Mouse (Mus musculus) limb, embryonic 13.5 days (tissue): ENCODE measurements at regions not wholly inside any gene's neighbourhood (a gene's known extent, or its start where the extent isn't known, plus 50 kb on each side); places are given as distances from the start of the nearest gene placed in this dataset.

ENCODE experiments used
- ATAC-seq: fragments of 200-750 bp; cut with Nextera tagmentation; 2 replicates; pipeline ENCODE4 v1.8.0; 2017; ENCODE audit warnings: low read depth, moderate number of reproducible peaks, moderate TSS enrichment; ENCODE audit not compliant: low FRiP score
- H3K27ac ChIP-seq: fragments of 300-500 bp; sonication (generic); 2 replicates; pipeline ENCODE4 v1.5.1; 2015; ENCODE audit warnings: inconsistent platforms, mild to moderate bottlenecking, moderate library complexity
- H3K27me3 ChIP-seq: fragments of 300-500 bp; sonication (generic); 2 replicates; pipeline ENCODE4 v1.6.1; 2015; ENCODE audit warnings: mild to moderate bottlenecking, inconsistent platforms
- H3K36me3 ChIP-seq: fragments of 300-500 bp; sonication (generic); 2 replicates; pipeline ENCODE4 v1.6.1; 2015; ENCODE audit warnings: inconsistent platforms, mild to moderate bottlenecking, moderate library complexity
- H3K4me1 ChIP-seq: fragments of 300-500 bp; sonication (generic); 2 replicates; pipeline ENCODE4 v1.6.1; 2015; ENCODE audit warnings: inconsistent platforms
- H3K4me2 ChIP-seq: fragments of 300-500 bp; sonication (generic); replicated peaks from 2 replicates; pipeline ENCODE4 v1.6.1; 2015; ENCODE audit warnings: inconsistent platforms, mild to moderate bottlenecking, moderate library complexity
- H3K4me3 ChIP-seq: fragments of 300-500 bp; sonication (generic); 2 replicates; pipeline ENCODE4 v1.5.1; 2015; ENCODE audit warnings: moderate library complexity, mild to moderate bottlenecking, inconsistent platforms
- H3K9ac ChIP-seq: fragments of 300-500 bp; sonication (generic); 2 replicates; pipeline ENCODE4 v1.6.1; 2015; ENCODE audit warnings: mild to moderate bottlenecking, inconsistent platforms
- H3K9me3 ChIP-seq: fragments of 300-500 bp; sonication (generic); 2 replicates; pipeline ENCODE4 v1.6.1; 2016; ENCODE audit warnings: inconsistent platforms
- WGBS: fragments of 180-500 bp; shearing (Covaris S2); methylation state at CpG from one replicate; pipeline ENCODE4 v1.1.7; 2015; 5-methylcytosine and 5-hydroxymethylcytosine counted together

- WGBS: 77% methylated on average over 3 of the region's 3 CpGs
- no peaks in the 10 kb centered on the region for H3K36me3 ChIP-seq
- H3K27me3 ChIP-seq: no peaks in the 10 kb centered on the region
Observed at GRCm38 (mm10) chr17:89592826-89593225, 317.4 kb downstream of the Gm10184 start.

GRCm38 (mm10) chr17:89559506-89559905, 350.7 kb downstream of the Gm10184 start:
- no peaks in the 10 kb centered on the region for H3K27me3 ChIP-seq
- H3K9ac ChIP-seq: no peak overlapping the region
- no peak overlapping the region for H3K4me2 ChIP-seq
- no peak overlapping the region for H3K27ac ChIP-seq
- no peak overlapping the region for H3K4me3 ChIP-seq
- no peak for ATAC-seq
- no peaks in the 10 kb centered on the region for H3K9me3 ChIP-seq
- no peaks in the 10 kb centered on the region for H3K36me3 ChIP-seq
- no peaks in the 10 kb centered on the region for H3K4me1 ChIP-seq

More at GRCm38 (mm10) chr17:89592826-89593225, 317.4 kb downstream of the Gm10184 start:
- H3K9me3 ChIP-seq: no peaks in the 10 kb centered on the region
- H3K4me3 ChIP-seq: no peak overlapping the region
- H3K4me1 ChIP-seq: no peaks in the 10 kb centered on the region
- no peak overlapping the region for H3K9ac ChIP-seq
- no peak overlapping the region for H3K27ac ChIP-seq
- no peak for ATAC-seq
- H3K4me2 ChIP-seq: no peak overlapping the region

GRCm38 (mm10) chr17:89554754-89555153, 354.3 kb upstream of the Fshr start:
- Histone ChIP-seq H3K36me3 (no peaks in the 10 kb centered on the region), H3K27me3 (no peaks in the 10 kb centered on the region), H3K9ac (no peak overlapping the region), H3K4me3 (no peak overlapping the region), H3K4me1 (no peaks in the 10 kb centered on the region), H3K9me3 (no peaks in the 10 kb centered on the region), H3K27ac (no peak overlapping the region), H3K4me2 (no peak overlapping the region)
- WGBS: 58% methylated on average over 1 of the region's 1 CpGs
- ATAC-seq: no peak

GRCm38 (mm10) chr17:89553597-89553996, 353.1 kb upstream of the Fshr start:
- WGBS: 57% methylated on average over 3 of the region's 3 CpGs
- Histone ChIP-seq H3K9me3 (no peaks in the 10 kb centered on the region), H3K36me3 (no peaks in the 10 kb centered on the region), H3K4me2 (no peak overlapping the region), H3K27me3 (no peaks in the 10 kb centered on the region), H3K4me3 (no peak overlapping the region), H3K9ac (no peak overlapping the region), H3K27ac (no peak overlapping the region), H3K4me1 (no peaks in the 10 kb centered on the region)
- ATAC-seq: no peak

- WGBS: 77% methylated on average over 3 of the region's 3 CpGs
- ATAC-seq: no peak
- Histone ChIP-seq H3K36me3 (no peaks in the 10 kb centered on the region), H3K4me1 (no peaks in the 10 kb centered on the region), H3K4me2 (no peak overlapping the region), H3K9ac (no peak overlapping the region), H3K27me3 (no peaks in the 10 kb centered on the region), H3K4me3 (no peak overlapping the region), H3K9me3 (no peaks in the 10 kb centered on the region), H3K27ac (no peak overlapping the region)
Observed at GRCm38 (mm10) chr17:89550758-89551157, 350.3 kb upstream of the Fshr start.

- Histone ChIP-seq H3K36me3 (no peaks in the 10 kb centered on the region), H3K27ac (no peak overlapping the region), H3K9ac (no peak overlapping the region), H3K4me1 (no peaks in the 10 kb centered on the region), H3K27me3 (no peaks in the 10 kb centered on the region), H3K9me3 (no peaks in the 10 kb centered on the region), H3K4me2 (no peak overlapping the region), H3K4me3 (no peak overlapping the region)
- no peak for ATAC-seq
- WGBS: 83% methylated on average over 4 of the region's 4 CpGs
Observed at GRCm38 (mm10) chr17:89521912-89522311, 321.4 kb upstream of the Fshr start.

GRCm38 (mm10) chr17:89519413-89519812, 318.9 kb upstream of the Fshr start:
- no peaks in the 10 kb centered on the region for H3K36me3 ChIP-seq
- no peaks in the 10 kb centered on the region for H3K9me3 ChIP-seq
- H3K9ac ChIP-seq: no peak overlapping the region
- whole genome bisulfite sequencing: 53% methylated on average over 2 of the region's 2 CpGs
- no peak overlapping the region for H3K4me2 ChIP-seq
- no peak overlapping the region for H3K27ac ChIP-seq
- no peaks in the 10 kb centered on the region for H3K4me1 ChIP-seq
- H3K4me3 ChIP-seq: no peak overlapping the region
- H3K27me3 ChIP-seq: no peaks in the 10 kb centered on the region
- ATAC-seq: no peak

- H3K36me3 ChIP-seq: no peaks in the 10 kb centered on the region
- H3K27me3 ChIP-seq: no peaks in the 10 kb centered on the region
- H3K4me3 ChIP-seq: no peak overlapping the region
- no peaks in the 10 kb centered on the region for H3K4me1 ChIP-seq
- H3K27ac ChIP-seq: no peak overlapping the region
- no peaks in the 10 kb centered on the region for H3K9me3 ChIP-seq
- no peak overlapping the region for H3K4me2 ChIP-seq
- WGBS: 82% methylated on average over 3 of the region's 3 CpGs
- no peak for ATAC-seq
- no peak overlapping the region for H3K9ac ChIP-seq
Observed at GRCm38 (mm10) chr17:89505288-89505687, 304.8 kb upstream of the Fshr start.

GRCm38 (mm10) chr17:89493547-89493946, 293.1 kb upstream of the Fshr start:
- no peak overlapping the region for H3K9ac ChIP-seq
- no peaks in the 10 kb centered on the region for H3K9me3 ChIP-seq
- ATAC-seq: no peak; the same call in 1 of the 2 replicates
- WGBS: 59% methylated on average over 2 of the region's 2 CpGs
- no peaks in the 10 kb centered on the region for H3K4me1 ChIP-seq
- H3K27ac ChIP-seq: no peak overlapping the region
- no peak overlapping the region for H3K4me3 ChIP-seq
- H3K4me2 ChIP-seq: no peak overlapping the region
- no peaks in the 10 kb centered on the region for H3K36me3 ChIP-seq
- no peaks in the 10 kb centered on the region for H3K27me3 ChIP-seq

- H3K4me2 ChIP-seq: no peak overlapping the region
- H3K9ac ChIP-seq: no peak overlapping the region
- no peak overlapping the region for H3K27ac ChIP-seq
- no peaks in the 10 kb centered on the region for H3K27me3 ChIP-seq
- 81% methylated on average over 1 of the region's 1 CpGs for WGBS
- no peaks in the 10 kb centered on the region for H3K36me3 ChIP-seq
- no peaks in the 10 kb centered on the region for H3K9me3 ChIP-seq
- H3K4me3 ChIP-seq: no peak overlapping the region
- no peak for ATAC-seq
- no peaks in the 10 kb centered on the region for H3K4me1 ChIP-seq
Observed at GRCm38 (mm10) chr17:89466486-89466885, 266.0 kb upstream of the Fshr start.

- Histone ChIP-seq H3K4me3 (no peak overlapping the region), H3K4me1 (no peaks in the 10 kb centered on the region), H3K4me2 (no peak overlapping the region), H3K36me3 (no peaks in the 10 kb centered on the region), H3K27ac (no peak overlapping the region), H3K27me3 (no peaks in the 10 kb centered on the region), H3K9me3 (no peaks in the 10 kb centered on the region), H3K9ac (no peak overlapping the region)
- ATAC-seq: no peak
- 81% methylated on average over 5 of the region's 5 CpGs for WGBS
Observed at GRCm38 (mm10) chr17:89465883-89466282, 265.4 kb upstream of the Fshr start.

- Histone ChIP-seq H3K27me3 (no peaks in the 10 kb centered on the region), H3K27ac (no peak overlapping the region), H3K9me3 (no peaks in the 10 kb centered on the region), H3K4me2 (no peak overlapping the region), H3K36me3 (no peaks in the 10 kb centered on the region), H3K4me1 (no peaks in the 10 kb centered on the region), H3K9ac (no peak overlapping the region), H3K4me3 (no peak overlapping the region)
- 47% methylated on average over 5 of the region's 5 CpGs for WGBS
- ATAC-seq: no peak
Observed at GRCm38 (mm10) chr17:89460438-89460837, 260.0 kb upstream of the Fshr start.

- H3K4me1 ChIP-seq: no peaks in the 10 kb centered on the region
- H3K27ac ChIP-seq: no peak overlapping the region
- H3K4me2 ChIP-seq: no peak overlapping the region
- H3K9ac ChIP-seq: no peak overlapping the region
- H3K36me3 ChIP-seq: no peaks in the 10 kb centered on the region
- H3K9me3 ChIP-seq: no peaks in the 10 kb centered on the region
- H3K27me3 ChIP-seq: no peaks in the 10 kb centered on the region
- no peak overlapping the region for H3K4me3 ChIP-seq
- 91% methylated on average over 3 of the region's 3 CpGs for WGBS
- no peak for ATAC-seq
Observed at GRCm38 (mm10) chr17:89454301-89454700, 253.8 kb upstream of the Fshr start.
